Mouse (Mus musculus) heart, postnatal 4 days (tissue): ENCODE measurements at regions not wholly inside any gene's neighbourhood (a gene's known extent, or its start where the extent isn't known, plus 50 kb on each side); places are given as distances from the start of the nearest gene placed in this dataset.
A peak's percentile ranks its signal among the peaks of the same experiment; 100 is the strongest.

ENCODE experiments used
- DNase-seq: peaks from one replicate; pipeline ENCODE4 v3.0.0; 2021

- no peak for DNase-seq
These were observed 350.5 kb upstream of the Fam92a start for GRCm38 (mm10) chr4:12522358-12522757.

- DNase-seq = no peak
These were observed 349.4 kb upstream of the Fam92a start for GRCm38 (mm10) chr4:12521246-12521645.

GRCm38 (mm10) chr4:12516497-12516896 is 344.7 kb upstream of the Fam92a start:
- DNase-seq = no peak

- peak; percentile 71 for DNase-seq
These were observed 340.0 kb upstream of the Fam92a start for GRCm38 (mm10) chr4:12511656-12512385.

- peak; percentile 51 for DNase-seq
These were observed 335.2 kb upstream of the Fam92a start for GRCm38 (mm10) chr4:12506851-12507551.

- DNase-seq = no peak
These were observed 329.3 kb upstream of the Fam92a start for GRCm38 (mm10) chr4:12501086-12501485.

GRCm38 (mm10) chr4:12498426-12498825 is 326.6 kb upstream of the Fam92a start:
- DNase-seq = no peak

GRCm38 (mm10) chr4:12492468-12492867 is 320.7 kb upstream of the Fam92a start:
- no peak for DNase-seq

- DNase-seq = no peak
These were observed 319.5 kb upstream of the Fam92a start for GRCm38 (mm10) chr4:12491306-12491705.

GRCm38 (mm10) chr4:12490066-12490465 is 318.3 kb upstream of the Fam92a start:
- no peak for DNase-seq

GRCm38 (mm10) chr4:12489358-12489757 is 317.5 kb upstream of the Fam92a start:
- DNase-seq = peak; percentile 17

GRCm38 (mm10) chr4:12481481-12481880 is 309.7 kb upstream of the Fam92a start:
- DNase-seq = no peak

- no peak for DNase-seq
These were observed 304.9 kb upstream of the Fam92a start for GRCm38 (mm10) chr4:12476717-12477116.

- no peak for DNase-seq
These were observed 303.3 kb upstream of the Fam92a start for GRCm38 (mm10) chr4:12474981-12475568.

GRCm38 (mm10) chr4:12474421-12474820 is 302.6 kb upstream of the Fam92a start:
- no peak for DNase-seq

- DNase-seq = no peak
These were observed 289.9 kb upstream of the Fam92a start for GRCm38 (mm10) chr4:12461701-12462100.

GRCm38 (mm10) chr4:12461251-12461650 is 289.4 kb upstream of the Fam92a start:
- DNase-seq = no peak

- DNase-seq = no peak
These were observed 286.3 kb upstream of the Fam92a start for GRCm38 (mm10) chr4:12457978-12458597.

GRCm38 (mm10) chr4:12452086-12452485 is 280.3 kb upstream of the Fam92a start:
- DNase-seq = no peak

GRCm38 (mm10) chr4:12425507-12425906 is 253.7 kb upstream of the Fam92a start:
- DNase-seq = no peak

GRCm38 (mm10) chr4:12421628-12422319 is 250.0 kb upstream of the Fam92a start:
- DNase-seq = no peak

GRCm38 (mm10) chr4:12418086-12418485 is 246.3 kb upstream of the Fam92a start:
- DNase-seq = no peak

GRCm38 (mm10) chr4:12395344-12395743 is 223.5 kb upstream of the Fam92a start:
- DNase-seq = no peak
